Mouse (Mus musculus) megakaryocyte, embryonic 14.5 days (primary cell): ENCODE data around the gene Slc12a7.

ENCODE experiments used
- FLI1 ChIP-seq: IDR thresholded peaks from 2 replicates; pipeline ENCODE4 v1.6.1; 2012; ENCODE audit warnings: low read length, inconsistent platforms, mixed read lengths
- GATA1 ChIP-seq: IDR thresholded peaks from 3 replicates; pipeline ENCODE4 v1.6.1; 2012; ENCODE audit warnings: mixed read lengths, low read length, inconsistent platforms, borderline replicate concordance

- TF ChIP-seq FLI1 (no peak), GATA1 (no peak)
Observed at GRCm38 (mm10) chr13:73755809-73756208, 22.9 kb downstream of the Slc12a7 start.
